17 mouse cellular contexts compared by ENCODE assay signal in the genomic region with DNA sequence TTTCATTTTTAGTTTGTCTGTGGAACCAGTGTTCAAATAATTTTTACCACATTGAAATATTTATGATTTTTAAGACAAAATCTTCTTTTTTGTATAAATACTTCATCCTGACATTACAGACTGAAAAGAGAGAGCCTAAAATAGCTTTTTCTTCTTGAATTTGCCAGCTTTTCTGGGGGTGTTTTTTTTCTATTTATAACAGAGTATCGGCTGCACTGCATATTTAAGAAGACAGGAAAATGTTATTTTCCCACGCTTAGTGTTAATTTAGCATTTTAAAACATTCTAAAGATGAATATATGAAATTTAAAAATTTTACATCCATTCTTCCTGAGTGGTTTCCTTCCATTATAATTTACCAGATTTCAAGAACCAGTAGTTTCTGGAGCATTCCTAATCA. TPM values are rescaled to one million over a fixed set of nuclear protein-coding genes. Genes with fewer than 3 reads are reported as not detected.
DNase-seq lines count a peak whose midpoint lies in the region; ATAC-seq and TF ChIP-seq lines count a peak whose summit lies in the region.
"Had no signal": no experiment of that assay in that cellular context is flagged by ENCODE, and none has a peak within 500 bp of the region (broad histone marks: within the 10 kb centered on the region; RNA-seq: fewer than 3 reads in every experiment).

No protein-coding gene starts in this region.

- no peaks in the 10 kb centered on the region for H3K79me2 ChIP-seq in heart, adult 2 months (replicated peaks; ENCODE audit: control insufficient read depth, insufficient read depth, low read length)

- no peak for ATAC-seq in hindbrain, embryonic 12.5 days (ENCODE audit: low FRiP score)
- ATAC-seq in forebrain, embryonic 11.5 days (replicated peaks; ENCODE audit: low FRiP score): no peak
- no peak for ATAC-seq in hindbrain, embryonic 16.5 days
- no peak for ATAC-seq in midbrain, embryonic 16.5 days

- intact Hi-C loops in heart, adult 2 months (cut with DNase I): no loop called here

- no peak for DNase-seq in hindbrain, embryonic 10.5 days (ENCODE audit: low spot score)
- no peak for DNase-seq in forebrain, embryonic 11.5 days (ENCODE audit: low spot score)
- DNase-seq in urinary bladder, postnatal 36 days (ENCODE audit: low spot score in 2 of 2): no peak
- DNase-seq in heart, adult 2 months: no peak
- DNase-seq in thymus, postnatal 25 days: no peak
- DNase-seq: gastrocnemius, postnatal 14 days; kidney, adult 2 months; kidney, postnatal 4 days; lung, postnatal 14 days had no signal

- H3K27me3 ChIP-seq in hindbrain, embryonic 12.5 days: no peaks in the 10 kb centered on the region
- H3K27me3 ChIP-seq in hindbrain, embryonic 10.5 days (ENCODE audit: insufficient read depth, poor library complexity, severe bottlenecking): no peaks in the 10 kb centered on the region
- no peaks in the 10 kb centered on the region for H3K27me3 ChIP-seq in forebrain, embryonic 11.5 days (ENCODE audit: control insufficient read depth, insufficient read depth, low read length)
- H3K27me3 ChIP-seq in hindbrain, embryonic 16.5 days (replicated peaks; ENCODE audit: control insufficient read depth, insufficient read depth, low read length): no peaks in the 10 kb centered on the region
- H3K27me3 ChIP-seq in midbrain, embryonic 16.5 days (ENCODE audit: control insufficient read depth, insufficient read depth, low read depth, low read length): no peaks in the 10 kb centered on the region
- no peaks in the 10 kb centered on the region for H3K27me3 ChIP-seq in heart, adult 2 months (ENCODE audit: control insufficient read depth, insufficient read depth, low read length)
- H3K27me3 ChIP-seq: CH12.LX; embryonic facial prominence, embryonic 12.5 days; limb, embryonic 13.5 days; neural tube, embryonic 12.5 days had no signal

- no peak overlapping the region for H3K9ac ChIP-seq in hindbrain, embryonic 12.5 days
- H3K9ac ChIP-seq in forebrain, embryonic 11.5 days (ENCODE audit: low read length): no peak overlapping the region
- H3K9ac ChIP-seq in hindbrain, embryonic 16.5 days (ENCODE audit: low read depth, low read length): no peak overlapping the region
- no peak overlapping the region for H3K9ac ChIP-seq in midbrain, embryonic 16.5 days (ENCODE audit: low read depth, low read length)
- H3K9ac ChIP-seq in heart, adult 2 months (ENCODE audit: low read depth, low read length): no peak overlapping the region
- H3K9ac ChIP-seq: embryonic facial prominence, embryonic 12.5 days; limb, embryonic 13.5 days; neural tube, embryonic 12.5 days had no signal

- H3K9me3 ChIP-seq in hindbrain, embryonic 12.5 days (replicated peaks): no peaks in the 10 kb centered on the region
- H3K9me3 ChIP-seq in hindbrain, embryonic 10.5 days: no peaks in the 10 kb centered on the region
- no peaks in the 10 kb centered on the region for H3K9me3 ChIP-seq in forebrain, embryonic 11.5 days (ENCODE audit: control insufficient read depth, low read length)
- H3K9me3 ChIP-seq in hindbrain, embryonic 16.5 days (ENCODE audit: control insufficient read depth, low read length): no peaks in the 10 kb centered on the region
- H3K9me3 ChIP-seq in midbrain, embryonic 16.5 days (replicated peaks; ENCODE audit: control insufficient read depth, low read length, poor library complexity, severe bottlenecking): no peaks in the 10 kb centered on the region
- H3K9me3 ChIP-seq: embryonic facial prominence, embryonic 12.5 days; limb, embryonic 13.5 days; neural tube, embryonic 12.5 days had no signal

- peak overlapping the region; percentile 55 for H3K27ac ChIP-seq in hindbrain, embryonic 12.5 days
- no peak overlapping the region for H3K27ac ChIP-seq in hindbrain, embryonic 10.5 days
- peak overlapping the region; percentile 82 for H3K27ac ChIP-seq in forebrain, embryonic 11.5 days (ENCODE audit: low read depth, low read length)
- peak overlapping the region; percentile 56; the same call in 1 of the 2 replicates for H3K27ac ChIP-seq in hindbrain, embryonic 16.5 days (ENCODE audit: low read depth, low read length)
- peak overlapping the region; percentile 73 for H3K27ac ChIP-seq in midbrain, embryonic 16.5 days (ENCODE audit: low read length)
- no peak overlapping the region for H3K27ac ChIP-seq in heart, adult 2 months

- TF ChIP-seq EP300 in heart, adult 2 months (IDR thresholded peaks at IDR 0.05; ENCODE audit: insufficient read depth, low read depth, low read length): no peak

- peaks cover 24% of the 10 kb centered on the region for H3K4me1 ChIP-seq in hindbrain, embryonic 12.5 days
- peaks cover 22% of the 10 kb centered on the region for H3K4me1 ChIP-seq in hindbrain, embryonic 10.5 days (replicated peaks)
- peaks cover 18% of the 10 kb centered on the region; the same call in 1 of the 2 replicates for H3K4me1 ChIP-seq in forebrain, embryonic 11.5 days (replicated peaks; ENCODE audit: control insufficient read depth, insufficient read depth, low read length)
- peaks cover 2% of the 10 kb centered on the region for H3K4me1 ChIP-seq in hindbrain, embryonic 16.5 days (ENCODE audit: control insufficient read depth, insufficient read depth, low read depth, low read length)
- H3K4me1 ChIP-seq in midbrain, embryonic 16.5 days (ENCODE audit: control insufficient read depth, insufficient read depth, low read length): peaks cover 10% of the 10 kb centered on the region
- H3K4me1 ChIP-seq in heart, adult 2 months (ENCODE audit: control insufficient read depth, insufficient read depth, low read length): no peaks in the 10 kb centered on the region

- 70% methylated on average over 2 of the region's 2 CpGs for WGBS in hindbrain, embryonic 12.5 days
- 68% methylated on average over 2 of the region's 2 CpGs for WGBS in hindbrain, embryonic 10.5 days
- 52% methylated on average over 2 of the region's 2 CpGs for WGBS in forebrain, embryonic 11.5 days
- 65% methylated on average over 2 of the region's 2 CpGs for WGBS in hindbrain, embryonic 16.5 days
- 62% methylated on average over 2 of the region's 2 CpGs for WGBS in midbrain, embryonic 16.5 days
- WGBS in heart, adult 2 months: 72% methylated on average over 2 of the region's 2 CpGs

- no peak overlapping the region for H3K4me2 ChIP-seq in hindbrain, embryonic 12.5 days (replicated peaks)
- H3K4me2 ChIP-seq in forebrain, embryonic 11.5 days (ENCODE audit: low read depth, low read length, severe bottlenecking): no peak overlapping the region
- no peak overlapping the region for H3K4me2 ChIP-seq in hindbrain, embryonic 16.5 days (ENCODE audit: low read length)
- H3K4me2 ChIP-seq in midbrain, embryonic 16.5 days (ENCODE audit: low read length): no peak overlapping the region
- H3K4me2 ChIP-seq: embryonic facial prominence, embryonic 12.5 days; heart, embryonic 11.5 days; limb, embryonic 13.5 days; neural tube, embryonic 12.5 days had no signal

- H3K4me3 ChIP-seq in hindbrain, embryonic 12.5 days: no peak overlapping the region
- no peak overlapping the region for H3K4me3 ChIP-seq in hindbrain, embryonic 10.5 days
- no peak overlapping the region for H3K4me3 ChIP-seq in forebrain, embryonic 11.5 days (ENCODE audit: low read depth, low read length)
- no peak overlapping the region for H3K4me3 ChIP-seq in hindbrain, embryonic 16.5 days (ENCODE audit: low read length)
- H3K4me3 ChIP-seq in midbrain, embryonic 16.5 days (ENCODE audit: low read depth, low read length): no peak overlapping the region
- H3K4me3 ChIP-seq in heart, adult 2 months: no peak overlapping the region
- H3K4me3 ChIP-seq: embryonic facial prominence, embryonic 12.5 days; limb, embryonic 13.5 days; neural tube, embryonic 12.5 days had no signal

- TF ChIP-seq POLR2A in heart, adult 2 months (IDR thresholded peaks at IDR 0.05; ENCODE audit: insufficient read depth, low read depth, low read length): no peak

- peaks cover 68% of the 10 kb centered on the region for H3K36me3 ChIP-seq in hindbrain, embryonic 12.5 days
- peaks cover 100% of the 10 kb centered on the region for H3K36me3 ChIP-seq in hindbrain, embryonic 10.5 days
- peaks cover 26% of the 10 kb centered on the region for H3K36me3 ChIP-seq in forebrain, embryonic 11.5 days (ENCODE audit: control insufficient read depth, insufficient read depth, low read length)
- peaks cover 29% of the 10 kb centered on the region for H3K36me3 ChIP-seq in hindbrain, embryonic 16.5 days (ENCODE audit: control insufficient read depth, insufficient read depth, low read length)
- peaks cover 19% of the 10 kb centered on the region for H3K36me3 ChIP-seq in midbrain, embryonic 16.5 days (ENCODE audit: control insufficient read depth, insufficient read depth, low read length)
- H3K36me3 ChIP-seq in heart, adult 2 months (ENCODE audit: control insufficient read depth, insufficient read depth, low read length): peaks cover 3% of the 10 kb centered on the region

- no peak for TF ChIP-seq CTCF in heart, adult 2 months (IDR thresholded peaks at IDR 0.05)

RNA-seq across cellular contexts. Expression of a gene that starts 37.1 kb away (rescaled TPM):
- polyA plus RNA-seq in hindbrain, embryonic 12.5 days (2016; fragmentation: Nextera tagmentation; extraction: Ambion mirVana): 27.3 and 27.7 TPM in 2 replicates
- 7.0 and 15.1 TPM in 2 replicates for polyA plus RNA-seq in hindbrain, embryonic 10.5 days (2016; fragmentation: Nextera tagmentation; extraction: Ambion mirVana)
- polyA plus RNA-seq in forebrain, embryonic 11.5 days (2014; fragmentation: Nextera tagmentation; extraction: Ambion mirVana): 10.9 and 11.3 TPM in 2 replicates
- polyA plus RNA-seq in hindbrain, embryonic 16.5 days (2015; fragmentation: Nextera tagmentation; extraction: Ambion mirVana): 207 and 212 TPM in 2 replicates
- 180 and 230 TPM in 2 replicates for polyA plus RNA-seq in midbrain, embryonic 16.5 days (2015; fragmentation: Nextera tagmentation; extraction: Ambion mirVana)
- total RNA-seq in heart, adult 2 months (2021): under 1 TPM; 0.21 to 0.23 TPM
- 0.15 and 0.29 TPM in 2 replicates for polyA plus RNA-seq in heart, adult 2 months (2012; rRNA removed)

Comparison
In these comparisons a context has a peak if more than half of its experiments do, and no peak if none do; other contexts are left out.
1. H3K27ac ChIP-seq: peak in hindbrain, embryonic 12.5 days (single experiment), forebrain, embryonic 11.5 days (single experiment), hindbrain, embryonic 16.5 days (single experiment) and midbrain, embryonic 16.5 days (single experiment); none in hindbrain, embryonic 10.5 days (single experiment) and heart, adult 2 months (single experiment).